Mouse (Mus musculus): ENCODE results near the gene Rad51ap1. TPM values are rescaled to one million over a fixed set of nuclear protein-coding genes. Genes with fewer than 3 reads are reported as not detected.

Gene Rad51ap1
- polyA plus RNA-seq, 1 experiment from 2014 or later, result 40.3 TPM

DNA sequence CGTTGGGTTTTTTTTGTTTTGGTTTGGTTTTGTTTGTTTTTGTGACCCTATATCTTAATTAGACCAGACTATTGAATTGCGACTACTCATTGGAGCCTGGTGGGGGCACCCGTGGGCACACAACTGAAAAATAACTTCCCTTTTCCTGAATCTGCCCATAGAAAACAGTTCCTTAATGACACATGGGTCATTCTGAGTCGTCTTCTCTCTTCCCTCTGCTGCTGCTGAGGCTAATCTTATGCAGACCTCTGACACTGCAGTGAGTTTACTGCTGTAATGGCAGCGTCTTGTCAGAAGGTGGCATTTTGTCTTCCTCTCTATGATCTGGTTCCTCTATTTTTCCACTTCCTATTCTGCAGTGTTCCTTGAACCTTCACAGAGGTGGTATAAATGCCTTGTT, 1.1 kb upstream of the Rad51ap1 start:
- H3K4me3 ChIP-seq (ENCODE audit: low read depth, low read length), result peak overlapping the region; percentile 87
- under 1% methylated on average over 5 of the region's 5 CpGs for WGBS (ENCODE audit: insufficient replicate concordance)
- H3K9ac ChIP-seq (ENCODE audit: low read depth, low read length), result peak overlapping the region; percentile 69

DNA sequence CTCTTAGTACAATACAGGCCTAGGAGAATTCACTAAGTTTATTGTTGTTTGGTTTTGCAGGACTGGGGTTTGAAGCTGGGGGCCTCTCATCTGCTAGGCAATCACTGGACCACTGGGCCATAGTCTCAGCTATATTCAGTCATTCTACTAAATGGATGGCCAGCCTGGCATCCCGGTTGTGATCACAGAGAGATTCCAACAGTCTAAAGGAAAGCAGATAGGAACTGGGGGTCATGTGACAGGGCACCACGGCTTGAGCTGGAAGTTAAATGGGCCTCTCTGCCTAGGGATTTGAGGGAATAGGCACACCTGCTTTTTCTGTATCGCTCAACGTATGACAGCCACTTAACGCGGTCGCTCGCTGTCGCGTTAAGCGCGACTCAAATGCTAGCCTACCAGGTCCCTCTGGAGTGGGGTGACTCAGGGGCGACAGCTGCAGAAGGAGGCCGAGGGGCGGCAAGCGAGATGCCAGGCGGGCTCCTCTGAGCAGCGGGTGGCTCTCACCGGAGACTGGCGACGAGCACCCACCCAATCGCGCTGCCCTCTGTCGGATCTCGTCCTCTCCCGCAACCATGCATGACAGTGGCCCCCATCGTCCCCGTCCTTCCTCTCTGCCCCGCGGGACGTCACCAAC, 417 bp downstream of the Rad51ap1 start:
- H3K9ac ChIP-seq (ENCODE audit: low read depth, low read length), result peak overlapping the region; percentile 85
- ATAC-seq (ENCODE audit: low read depth), result peak; percentile 3; the same call in 1 of the 2 replicates
- peak overlapping the region; percentile 87 for H3K4me3 ChIP-seq (ENCODE audit: low read depth, low read length)
- H3K4me2 ChIP-seq (ENCODE audit: low read depth, low read length), result peak overlapping the region; percentile 85
- peak overlapping the region; percentile 80 for H3K27ac ChIP-seq (ENCODE audit: low read length)
- no peaks in the 10 kb centered on the region for H3K9me3 ChIP-seq (replicated peaks; ENCODE audit: control insufficient read depth, low read length)
- no peaks in the 10 kb centered on the region for H3K27me3 ChIP-seq (ENCODE audit: control insufficient read depth, insufficient read depth, low read depth, low read length)
- peaks cover 22% of the 10 kb centered on the region for H3K4me1 ChIP-seq (ENCODE audit: control insufficient read depth, low read depth, low read length)
- H3K36me3 ChIP-seq (ENCODE audit: control insufficient read depth, insufficient read depth), result peaks cover 15% of the 10 kb centered on the region
- under 1% methylated on average over 31 of the region's 31 CpGs for WGBS (ENCODE audit: insufficient replicate concordance)

More for the DNA sequence above, 1.1 kb upstream of the Rad51ap1 start:
- Histone ChIP-seq H3K36me3 (ENCODE audit: control insufficient read depth, insufficient read depth) (peaks cover 15% of the 10 kb centered on the region), H3K9me3 (replicated peaks; ENCODE audit: control insufficient read depth, low read length) (no peaks in the 10 kb centered on the region), H3K4me1 (ENCODE audit: control insufficient read depth, low read depth, low read length) (peaks cover 22% of the 10 kb centered on the region), H3K27me3 (ENCODE audit: control insufficient read depth, insufficient read depth, low read depth, low read length) (no peaks in the 10 kb centered on the region), H3K4me2 (ENCODE audit: low read depth, low read length) (peak overlapping the region; percentile 85), H3K27ac (ENCODE audit: low read length) (peak overlapping the region; percentile 72; the same call in 1 of the 2 replicates)
- ATAC-seq (ENCODE audit: low read depth), result no peak

DNA sequence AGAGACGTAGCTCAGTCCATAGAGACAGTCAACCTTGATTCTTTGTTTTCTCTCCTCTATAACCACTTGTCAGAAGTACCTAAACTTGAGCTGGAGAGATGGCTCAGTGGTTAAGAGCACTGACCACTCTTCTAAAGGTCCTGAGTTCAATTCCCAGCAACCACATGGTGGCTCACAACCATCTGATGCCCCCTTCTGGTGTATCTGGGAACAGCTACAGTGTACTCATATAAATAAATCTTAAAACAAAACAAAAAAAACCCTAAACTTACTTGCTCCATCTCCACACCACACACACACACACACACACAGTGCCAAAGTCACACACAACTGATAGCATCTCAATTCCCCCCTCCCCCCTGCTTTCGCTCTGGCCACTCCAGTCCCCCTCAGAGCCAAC, 1.3 kb downstream of the Rad51ap1 start:
- peaks cover 22% of the 10 kb centered on the region for H3K36me3 ChIP-seq (ENCODE audit: control insufficient read depth, insufficient read depth)
- peaks cover 22% of the 10 kb centered on the region for H3K4me1 ChIP-seq (ENCODE audit: control insufficient read depth, low read depth, low read length)
- WGBS (ENCODE audit: insufficient replicate concordance), result 55% methylated on average over 2 of the region's 2 CpGs
- no peak for ATAC-seq (ENCODE audit: low read depth)
- peak overlapping the region; percentile 85 for H3K9ac ChIP-seq (ENCODE audit: low read depth, low read length)
- no peaks in the 10 kb centered on the region for H3K9me3 ChIP-seq (replicated peaks; ENCODE audit: control insufficient read depth, low read length)
- H3K27ac ChIP-seq (ENCODE audit: low read length), result no peak overlapping the region; the same call in 1 of the 2 replicates
- H3K4me2 ChIP-seq (ENCODE audit: low read depth, low read length), result peak overlapping the region; percentile 85
- no peaks in the 10 kb centered on the region for H3K27me3 ChIP-seq (ENCODE audit: control insufficient read depth, insufficient read depth, low read depth, low read length)
- H3K4me3 ChIP-seq (ENCODE audit: low read depth, low read length), result peak overlapping the region; percentile 87

DNA sequence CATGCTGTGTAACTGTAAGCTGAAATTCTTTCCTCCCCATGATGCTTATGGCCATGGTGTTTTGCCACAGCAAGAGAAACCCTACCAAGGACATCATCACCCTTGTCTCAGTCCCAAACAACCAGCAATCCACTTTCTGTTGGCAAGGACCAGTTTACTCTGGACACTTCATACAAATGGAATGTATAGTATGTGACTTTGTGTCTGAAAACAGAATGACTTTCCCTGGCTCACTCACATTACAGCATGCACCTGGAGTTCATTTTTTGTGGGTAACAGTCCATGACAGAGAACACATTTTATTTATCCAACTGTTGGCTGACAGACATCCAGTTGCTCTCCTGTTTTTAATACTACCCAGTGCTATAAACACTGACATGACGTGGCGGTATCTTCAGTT, 6.5 kb downstream of the Rad51ap1 start:
- Histone ChIP-seq H3K4me2 (ENCODE audit: low read depth, low read length) (no peak overlapping the region), H3K4me3 (ENCODE audit: low read depth, low read length) (no peak overlapping the region), H3K9ac (ENCODE audit: low read depth, low read length) (no peak overlapping the region), H3K27me3 (ENCODE audit: control insufficient read depth, insufficient read depth, low read depth, low read length) (no peaks in the 10 kb centered on the region), H3K27ac (ENCODE audit: low read length) (no peak overlapping the region), H3K36me3 (ENCODE audit: control insufficient read depth, insufficient read depth) (peaks cover 48% of the 10 kb centered on the region), H3K9me3 (replicated peaks; ENCODE audit: control insufficient read depth, low read length) (no peaks in the 10 kb centered on the region), H3K4me1 (ENCODE audit: control insufficient read depth, low read depth, low read length) (peaks cover 6% of the 10 kb centered on the region)
- WGBS (ENCODE audit: insufficient replicate concordance), result 86% methylated on average over 2 of the region's 2 CpGs
- no peak for ATAC-seq (ENCODE audit: low read depth)

DNA sequence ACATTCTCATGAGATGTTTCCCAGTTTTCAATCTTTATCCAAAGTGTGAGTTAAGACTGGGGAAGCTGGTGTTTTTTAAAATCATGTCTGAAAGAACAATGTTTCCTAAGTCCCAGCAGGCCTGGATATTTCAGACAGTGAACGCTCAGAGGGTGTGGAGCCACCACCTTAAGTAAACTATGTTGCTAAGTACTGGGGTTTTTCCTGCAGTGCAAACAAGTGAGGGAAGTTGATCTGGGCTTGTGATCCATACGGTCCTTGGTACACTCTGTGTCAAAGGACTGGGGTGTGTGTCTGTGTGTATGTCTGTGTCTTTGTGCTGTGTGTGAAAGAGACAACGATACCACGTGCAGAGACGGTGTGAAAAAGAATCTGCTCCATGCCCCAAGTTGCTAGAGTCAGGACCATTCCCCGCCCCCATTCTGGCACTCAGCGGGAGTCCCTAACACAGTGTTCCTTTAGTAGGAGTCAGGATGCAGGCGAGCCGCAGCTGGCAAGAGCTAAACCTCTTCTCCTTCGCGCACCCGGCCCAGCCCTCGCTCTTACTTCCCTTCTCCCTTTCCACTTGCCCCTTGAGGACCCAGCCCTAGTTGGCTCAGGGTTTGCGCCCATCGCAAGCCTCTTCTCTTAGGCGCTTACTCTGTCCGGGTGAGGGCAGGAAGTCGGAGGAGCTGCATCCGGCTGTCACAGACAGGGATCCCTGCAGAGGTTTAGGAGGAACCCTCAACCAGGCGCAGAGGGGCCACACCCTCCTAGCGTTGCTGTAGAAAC, 18.1 kb downstream of the Rad51ap1 start, which contains the start of gene Dyrk4:
TSS of gene Dyrk4 (minus strand) at position 729 of the 771 bp plus-strand sequence.
- Histone ChIP-seq H3K9me3 (replicated peaks; ENCODE audit: control insufficient read depth, low read length) (no peaks in the 10 kb centered on the region), H3K4me3 (ENCODE audit: low read depth, low read length) (no peak within 1 kb of the TSS), H3K9ac (ENCODE audit: low read depth, low read length) (no peak within 1 kb of the TSS), H3K4me1 (ENCODE audit: control insufficient read depth, low read depth, low read length) (no peaks in the 10 kb centered on the region), H3K27me3 (ENCODE audit: control insufficient read depth, insufficient read depth, low read depth, low read length) (no peaks in the 10 kb centered on the region), H3K36me3 (ENCODE audit: control insufficient read depth, insufficient read depth) (peaks cover 35% of the 10 kb centered on the region), H3K4me2 (ENCODE audit: low read depth, low read length) (no peak within 1 kb of the TSS), H3K27ac (ENCODE audit: low read length) (no peak within 1 kb of the TSS)
- ATAC-seq (ENCODE audit: low read depth), result peak; percentile 30; the same call in 1 of the 2 replicates
- WGBS (ENCODE audit: insufficient replicate concordance), result 23% methylated on average over 21 of the region's 21 CpGs

DNA sequence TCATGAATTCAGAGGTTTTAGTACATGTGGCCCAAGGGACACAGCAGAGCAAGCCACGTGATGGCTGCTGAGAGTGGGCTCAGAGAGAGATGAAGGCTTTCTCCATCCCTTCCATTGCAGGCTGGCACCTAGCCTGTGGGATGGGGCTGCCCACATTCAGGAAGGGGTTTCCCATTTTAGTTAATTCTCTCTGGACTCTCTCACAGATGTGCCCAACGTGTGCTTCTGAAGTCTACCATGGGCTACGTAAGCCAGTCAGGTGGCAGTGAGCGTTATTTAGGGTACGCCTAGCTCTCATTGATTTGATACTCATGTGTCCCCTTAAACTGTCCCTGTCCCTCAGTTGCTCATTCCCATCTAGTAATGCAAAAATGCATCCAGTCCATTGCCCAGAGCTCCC, 24.5 kb downstream of the Rad51ap1 start:
- H3K4me3 ChIP-seq (ENCODE audit: low read depth, low read length), result no peak overlapping the region
- no peak overlapping the region for H3K4me2 ChIP-seq (ENCODE audit: low read depth, low read length)
- no peak for ATAC-seq (ENCODE audit: low read depth)
- no peak overlapping the region for H3K9ac ChIP-seq (ENCODE audit: low read depth, low read length)
- no peak overlapping the region for H3K27ac ChIP-seq (ENCODE audit: low read length)
- H3K4me1 ChIP-seq (ENCODE audit: control insufficient read depth, low read depth, low read length), result no peaks in the 10 kb centered on the region
- 74% methylated on average over 5 of the region's 5 CpGs for WGBS (ENCODE audit: insufficient replicate concordance)
- no peaks in the 10 kb centered on the region for H3K9me3 ChIP-seq (replicated peaks; ENCODE audit: control insufficient read depth, low read length)
- no peaks in the 10 kb centered on the region for H3K36me3 ChIP-seq (ENCODE audit: control insufficient read depth, insufficient read depth)
- H3K27me3 ChIP-seq (ENCODE audit: control insufficient read depth, insufficient read depth, low read depth, low read length), result no peaks in the 10 kb centered on the region

DNA sequence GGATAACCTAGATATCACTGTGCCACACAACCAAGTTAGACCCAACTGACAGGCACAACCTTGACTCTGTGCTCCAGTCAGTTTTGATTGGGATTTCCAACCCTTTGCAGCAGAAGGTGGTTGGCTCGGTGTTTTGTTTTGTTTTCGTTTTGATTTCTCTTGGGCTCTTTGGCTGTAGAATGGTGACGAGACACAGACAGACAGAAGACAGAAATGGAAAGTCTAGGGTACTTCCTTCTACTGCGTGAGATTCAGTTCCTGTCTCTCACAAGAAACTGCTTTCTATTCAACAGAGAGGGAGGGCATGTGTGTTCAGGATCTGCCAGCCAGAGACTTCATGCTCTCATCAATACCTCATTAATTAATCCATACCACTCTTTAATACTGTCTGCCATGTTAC, 28.7 kb downstream of the Rad51ap1 start:
- no peak overlapping the region for H3K4me2 ChIP-seq (ENCODE audit: low read depth, low read length)
- H3K9me3 ChIP-seq (replicated peaks; ENCODE audit: control insufficient read depth, low read length), result no peaks in the 10 kb centered on the region
- H3K9ac ChIP-seq (ENCODE audit: low read depth, low read length), result no peak overlapping the region
- H3K27me3 ChIP-seq (ENCODE audit: control insufficient read depth, insufficient read depth, low read depth, low read length), result no peaks in the 10 kb centered on the region
- no peak for ATAC-seq (ENCODE audit: low read depth)
- no peak overlapping the region for H3K4me3 ChIP-seq (ENCODE audit: low read depth, low read length)
- H3K4me1 ChIP-seq (ENCODE audit: control insufficient read depth, low read depth, low read length), result no peaks in the 10 kb centered on the region
- H3K36me3 ChIP-seq (ENCODE audit: control insufficient read depth, insufficient read depth), result no peaks in the 10 kb centered on the region
- no peak overlapping the region for H3K27ac ChIP-seq (ENCODE audit: low read length)
- WGBS (ENCODE audit: insufficient replicate concordance), result 34% methylated on average over 4 of the region's 4 CpGs

DNA sequence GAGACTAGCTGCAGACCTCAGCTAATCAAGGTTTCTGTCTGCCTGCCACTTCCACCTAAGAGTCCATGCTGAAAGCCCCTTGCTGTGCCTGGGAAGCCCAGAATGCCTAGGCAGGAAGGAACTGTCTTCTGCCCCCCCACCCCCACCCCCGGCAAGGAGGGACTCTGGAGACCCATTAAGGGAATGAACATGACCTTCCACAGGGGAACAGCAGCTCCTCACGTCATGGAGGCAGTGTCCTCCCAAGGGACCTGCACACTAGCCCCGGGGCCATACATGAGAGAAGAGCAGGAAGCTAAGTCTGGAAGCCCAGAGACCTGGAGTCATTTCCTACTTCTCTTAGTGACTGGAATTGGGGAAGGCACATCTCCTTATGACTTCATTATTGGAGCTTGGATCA, 31.5 kb downstream of the Rad51ap1 start:
- Histone ChIP-seq H3K9ac (ENCODE audit: low read depth, low read length) (no peak overlapping the region), H3K36me3 (ENCODE audit: control insufficient read depth, insufficient read depth) (no peaks in the 10 kb centered on the region), H3K27me3 (ENCODE audit: control insufficient read depth, insufficient read depth, low read depth, low read length) (no peaks in the 10 kb centered on the region), H3K27ac (ENCODE audit: low read length) (no peak overlapping the region), H3K9me3 (replicated peaks; ENCODE audit: control insufficient read depth, low read length) (no peaks in the 10 kb centered on the region), H3K4me2 (ENCODE audit: low read depth, low read length) (no peak overlapping the region), H3K4me3 (ENCODE audit: low read depth, low read length) (no peak overlapping the region), H3K4me1 (ENCODE audit: control insufficient read depth, low read depth, low read length) (no peaks in the 10 kb centered on the region)
- WGBS (ENCODE audit: insufficient replicate concordance), result 46% methylated on average over 3 of the region's 3 CpGs
- ATAC-seq (ENCODE audit: low read depth), result no peak

DNA sequence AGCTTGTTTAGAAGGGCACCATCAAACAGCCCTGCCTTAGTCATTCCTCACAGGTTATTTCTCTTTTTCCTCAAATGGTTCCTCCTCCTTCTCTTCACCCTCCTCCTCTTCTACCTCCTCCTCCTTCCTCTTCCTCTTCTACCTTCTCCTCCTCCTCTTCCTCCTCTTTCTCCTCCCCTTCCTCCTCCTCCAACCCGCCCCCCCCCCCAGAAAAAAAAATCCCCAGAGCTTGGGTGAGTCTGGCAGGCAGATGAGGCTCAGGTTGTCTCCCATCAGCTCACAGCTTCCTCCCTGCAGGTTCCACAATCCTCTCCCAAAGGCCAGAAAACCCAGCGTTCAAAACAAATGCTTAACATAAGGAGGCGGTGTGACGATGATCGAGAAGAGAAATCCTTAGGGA, 32.0 kb downstream of the Rad51ap1 start:
- no peak overlapping the region for H3K4me3 ChIP-seq (ENCODE audit: low read depth, low read length)
- WGBS (ENCODE audit: insufficient replicate concordance), result 74% methylated on average over 4 of the region's 5 CpGs

More for the DNA sequence above, 32.0 kb downstream of the Rad51ap1 start:
- H3K27ac ChIP-seq (ENCODE audit: low read length), result no peak overlapping the region
- no peaks in the 10 kb centered on the region for H3K27me3 ChIP-seq (ENCODE audit: control insufficient read depth, insufficient read depth, low read depth, low read length)
- H3K9me3 ChIP-seq (replicated peaks; ENCODE audit: control insufficient read depth, low read length), result no peaks in the 10 kb centered on the region
- H3K4me2 ChIP-seq (ENCODE audit: low read depth, low read length), result no peak overlapping the region
- H3K36me3 ChIP-seq (ENCODE audit: control insufficient read depth, insufficient read depth), result no peaks in the 10 kb centered on the region
- ATAC-seq (ENCODE audit: low read depth), result no peak
- no peaks in the 10 kb centered on the region for H3K4me1 ChIP-seq (ENCODE audit: control insufficient read depth, low read depth, low read length)
- no peak overlapping the region for H3K9ac ChIP-seq (ENCODE audit: low read depth, low read length)
